Mouse (Mus musculus) kidney, postnatal 4 days (tissue): ENCODE measurements around the gene Scn7a.

Source experiments
- DNase-seq, 2 experiments: peaks; one replicate each; pipeline ENCODE4 v3.0.0; 2021; ENCODE audit warnings: mixed read lengths in 2 of 2

The Scn7a gene

DNA sequence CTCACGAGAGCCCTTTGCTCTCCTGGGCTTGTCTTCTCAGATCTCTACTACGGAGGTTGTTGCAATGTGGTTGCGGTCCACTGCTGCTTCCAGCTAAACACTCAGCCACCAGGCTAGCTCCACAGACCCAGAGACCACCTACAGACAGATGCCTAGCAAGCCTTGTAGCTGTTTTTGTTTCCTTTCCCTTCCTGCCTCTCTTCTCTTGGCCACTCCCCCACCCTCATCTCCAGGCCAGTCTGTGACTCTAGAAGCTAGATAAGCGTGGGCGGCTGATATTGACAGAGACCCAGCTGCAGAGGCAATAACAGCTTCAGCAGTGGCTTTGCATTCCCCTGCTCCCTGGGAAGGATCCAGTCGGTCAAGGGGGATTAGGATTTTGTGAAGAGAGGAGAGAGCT lies at the start of gene Scn7a:
Gene Scn7a, minus strand, starts transcription at position 150 of the 400 bp plus-strand sequence.
- DNase-seq, result peak; percentile 37 to 60

DNA sequence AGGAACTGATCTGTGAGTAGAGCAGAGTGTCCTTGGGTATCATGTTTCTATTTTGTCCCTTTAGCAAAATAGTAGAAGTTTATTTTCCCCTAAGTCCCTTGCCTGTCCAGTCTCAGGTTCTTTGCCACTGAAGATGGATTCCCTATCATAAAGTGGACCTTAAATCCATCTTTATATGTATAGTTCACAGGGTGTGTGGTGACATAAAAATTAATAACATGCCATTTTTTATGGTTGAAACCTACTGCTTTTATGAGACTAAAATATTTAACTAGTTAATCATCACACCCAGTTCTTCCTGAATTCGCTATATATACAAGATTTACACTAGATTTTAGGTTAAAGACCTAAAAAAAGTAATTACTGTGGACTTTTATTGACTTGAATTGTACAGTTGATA lies 43.0 kb upstream of the Scn7a start:
- no peak for DNase-seq

DNA sequence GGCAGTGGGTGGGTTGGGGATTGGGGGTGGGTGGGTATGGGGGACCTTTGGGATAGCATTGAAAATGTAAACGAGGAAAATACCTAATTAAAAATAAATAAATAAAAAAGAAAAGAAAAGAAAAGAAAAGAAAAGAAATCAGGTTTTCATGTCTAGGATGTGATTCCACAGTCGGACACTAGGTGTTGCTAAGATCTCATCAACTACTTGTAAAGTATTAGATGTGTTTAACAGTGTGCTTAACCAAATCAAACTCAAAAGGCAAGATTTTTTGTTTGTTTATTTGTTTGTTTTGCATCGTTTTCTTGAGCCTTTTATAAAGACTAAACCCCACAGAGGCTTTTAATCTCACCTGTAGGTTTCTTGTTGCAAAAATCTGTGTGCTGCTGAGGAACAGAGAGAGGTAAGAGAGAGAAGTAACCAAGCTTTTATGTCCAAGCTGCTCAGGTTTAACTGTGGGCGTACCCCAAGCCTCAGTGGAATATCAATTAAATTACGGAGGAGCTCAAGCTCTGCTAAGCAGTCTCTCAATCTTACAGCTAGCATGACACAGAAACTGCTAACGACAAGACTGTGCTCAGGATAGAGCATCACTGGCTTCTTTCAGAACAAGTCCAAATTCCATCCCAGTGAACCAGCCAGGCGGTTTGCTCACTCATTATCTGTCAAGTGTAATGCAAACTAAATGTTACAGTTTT lies 35.3 kb upstream of the Scn7a start:
- DNase-seq, result peak in 1 of 2 experiments; percentile 3

DNA sequence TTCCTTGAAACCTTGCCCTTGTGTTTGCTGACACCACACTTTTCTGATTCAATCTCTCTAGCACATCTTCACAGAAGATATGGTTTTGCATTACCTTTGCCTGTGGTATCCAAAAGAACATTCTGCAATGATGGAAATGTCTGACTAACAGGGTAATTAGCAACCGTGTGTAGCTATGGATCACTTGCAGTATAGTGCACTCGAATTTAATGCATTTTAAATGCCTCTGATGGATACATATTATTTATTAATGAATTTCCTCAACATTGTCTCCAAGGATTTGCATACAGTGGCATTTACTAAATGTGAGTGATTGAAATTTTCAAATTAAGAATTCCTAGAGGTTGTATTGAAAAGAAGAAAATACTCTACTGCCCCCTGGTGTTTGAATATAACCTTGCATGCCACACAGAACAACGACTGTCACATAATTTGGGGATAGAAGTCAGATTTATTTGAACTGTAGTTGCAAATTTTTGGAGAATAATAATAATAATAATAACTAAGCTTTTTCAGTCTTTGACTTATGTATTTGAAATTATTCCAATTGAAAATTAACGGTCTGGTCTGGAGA lies 15.0 kb upstream of the Scn7a start:
- DNase-seq, result no peak

DNA sequence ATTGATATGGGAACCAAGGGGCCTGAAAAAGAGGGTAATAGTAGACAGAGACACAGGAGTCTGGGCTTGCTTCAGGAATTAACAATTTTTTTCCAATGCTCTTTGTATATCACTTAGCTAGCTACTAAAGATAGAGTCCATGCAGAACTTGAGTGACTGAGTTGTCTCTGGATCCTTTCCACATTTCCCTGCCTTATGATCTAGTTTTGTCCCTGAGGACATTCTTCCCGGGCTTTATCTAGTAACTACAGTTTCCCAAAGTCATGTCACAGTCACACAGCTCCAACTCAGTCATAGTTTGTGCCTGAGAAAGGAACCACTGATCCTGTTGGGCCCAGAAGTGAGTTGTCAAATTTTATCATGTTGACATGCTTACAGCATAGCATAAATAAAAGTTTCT lies 12.8 kb upstream of the Scn7a start:
- no peak for DNase-seq

DNA sequence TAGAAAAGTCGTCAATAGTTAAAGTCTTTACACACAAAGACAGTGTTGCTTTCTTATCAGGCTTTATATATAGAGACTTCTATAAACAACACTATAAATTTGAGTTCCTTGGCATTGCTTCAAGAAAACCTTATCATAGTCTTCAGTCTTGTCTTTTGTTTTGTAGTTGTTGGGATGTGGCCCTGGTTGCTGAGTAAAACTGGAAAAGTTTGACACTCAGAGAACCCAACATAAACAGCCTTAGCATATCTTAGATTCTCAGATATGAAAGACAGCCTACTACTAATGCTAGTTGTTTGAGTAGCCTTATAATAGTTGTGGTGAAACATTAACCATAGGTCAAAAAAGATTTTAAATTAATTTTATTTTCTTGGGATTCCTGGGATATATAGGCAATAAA lies 6.9 kb upstream of the Scn7a start:
- no peak for DNase-seq

DNA sequence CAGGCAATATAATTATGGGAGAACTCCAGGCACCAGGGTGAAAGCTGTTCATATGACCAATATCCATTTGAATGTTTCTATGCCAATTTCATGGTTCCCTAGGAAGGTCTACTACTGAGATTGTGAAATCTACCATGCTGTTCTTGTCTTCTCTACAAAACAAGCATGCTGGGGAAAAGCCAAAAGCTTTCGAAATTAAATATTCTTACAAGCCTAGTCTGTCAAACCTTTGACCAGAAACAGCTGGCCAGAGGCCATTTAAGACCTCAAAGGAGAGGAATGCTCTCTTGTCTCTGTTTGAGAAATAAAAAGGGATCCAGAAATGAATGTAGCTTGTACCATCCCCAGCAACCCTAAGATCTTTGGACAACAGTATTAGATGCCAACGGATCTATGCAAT lies 3.8 kb downstream of the Scn7a start:
- peak; percentile 32 to 47 for DNase-seq

DNA sequence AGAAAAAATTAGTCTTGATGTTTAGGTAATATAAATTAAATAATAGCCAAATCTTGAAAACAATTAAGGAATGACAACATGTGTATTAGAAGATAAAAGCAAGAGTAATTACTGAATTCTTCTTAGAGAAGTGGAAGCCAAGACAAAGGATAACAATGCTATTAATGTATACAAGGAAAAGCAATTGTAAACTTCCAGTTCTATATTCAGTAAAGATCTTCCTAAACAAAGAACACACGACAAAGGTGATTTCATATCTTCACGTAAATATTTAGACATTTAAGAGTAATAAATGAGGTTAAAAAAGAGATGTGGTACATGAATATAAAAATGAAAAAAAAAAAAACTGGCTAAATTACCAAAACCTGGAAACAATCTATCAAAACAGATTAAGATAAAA lies 16.7 kb downstream of the Scn7a start:
- DNase-seq, result no peak

DNA sequence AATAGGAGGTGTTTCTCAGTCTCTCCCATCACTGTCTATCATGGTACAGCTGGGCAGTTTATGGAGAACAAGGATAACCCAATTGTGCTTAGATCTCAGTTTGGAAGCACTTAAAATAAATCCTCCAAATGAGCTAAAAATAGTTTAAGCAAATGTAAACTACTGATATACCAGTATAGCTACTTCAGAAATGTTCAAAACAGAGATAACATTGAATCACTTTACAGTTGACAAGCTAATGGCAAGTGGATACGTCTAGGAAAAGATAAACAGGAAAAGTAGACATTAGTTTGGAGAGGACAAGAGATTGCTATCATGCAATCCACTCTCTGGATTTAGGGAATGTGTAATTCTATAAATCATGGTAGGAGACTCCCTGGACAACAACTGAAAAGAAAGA lies 19.5 kb downstream of the Scn7a start:
- DNase-seq, result no peak

DNA sequence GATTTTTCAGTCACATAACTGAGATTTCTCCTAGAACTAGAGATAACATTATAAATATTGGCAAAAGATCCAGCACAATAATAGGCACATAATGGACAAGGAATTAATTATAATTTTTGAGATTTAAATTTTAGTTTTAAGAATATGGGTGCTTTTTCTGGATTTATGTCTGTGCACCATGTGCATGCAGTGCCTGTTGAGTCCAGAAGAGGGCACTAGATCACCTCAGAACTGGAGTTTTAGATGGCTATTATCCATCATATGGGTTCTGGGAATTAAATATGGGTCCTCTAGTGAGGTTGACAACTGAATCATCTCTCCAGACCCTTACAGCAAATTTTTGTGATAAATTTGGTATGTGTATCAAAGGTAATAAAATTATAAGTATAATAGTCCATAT lies 21.8 kb downstream of the Scn7a start:
- peak; percentile 7 to 14 for DNase-seq

DNA sequence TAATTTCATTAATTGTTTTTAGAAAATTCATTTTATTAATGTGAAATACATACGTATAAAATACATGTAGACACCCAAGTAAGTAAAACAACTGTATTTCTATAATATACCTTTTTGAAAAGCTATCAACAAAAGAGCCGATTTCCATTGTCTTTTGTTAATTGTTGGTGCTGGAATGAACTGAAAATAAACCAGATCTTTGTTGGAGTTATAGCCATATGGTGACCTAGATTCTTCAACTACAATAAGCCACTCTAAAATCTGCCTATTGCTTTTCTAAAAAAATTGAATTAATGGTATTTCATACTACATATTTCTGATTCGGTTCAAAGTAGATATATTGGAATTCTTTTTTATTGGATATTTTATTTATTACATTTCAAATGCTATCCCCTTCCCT lies 56.7 kb downstream of the Scn7a start:
- DNase-seq, result no peak

DNA sequence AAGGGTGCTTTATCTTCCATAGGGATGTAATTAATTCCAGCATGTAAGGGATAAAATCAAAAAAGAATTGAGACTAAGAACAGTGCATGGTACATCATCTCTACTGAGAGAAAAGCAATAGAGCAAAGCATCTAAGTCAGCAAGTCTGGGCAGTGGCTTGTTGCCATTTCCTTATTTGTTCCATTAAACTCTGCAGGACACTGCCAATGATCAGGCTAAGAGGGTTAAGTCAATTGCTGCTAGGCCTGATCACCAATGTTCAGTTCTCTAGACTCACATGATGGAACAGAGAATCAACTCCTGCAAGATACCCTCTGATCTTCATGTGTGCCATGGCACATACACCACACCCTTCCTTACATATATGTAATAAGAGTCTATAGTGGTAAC lies 57.1 kb downstream of the Scn7a start:
- DNase-seq, result no peak

DNA sequence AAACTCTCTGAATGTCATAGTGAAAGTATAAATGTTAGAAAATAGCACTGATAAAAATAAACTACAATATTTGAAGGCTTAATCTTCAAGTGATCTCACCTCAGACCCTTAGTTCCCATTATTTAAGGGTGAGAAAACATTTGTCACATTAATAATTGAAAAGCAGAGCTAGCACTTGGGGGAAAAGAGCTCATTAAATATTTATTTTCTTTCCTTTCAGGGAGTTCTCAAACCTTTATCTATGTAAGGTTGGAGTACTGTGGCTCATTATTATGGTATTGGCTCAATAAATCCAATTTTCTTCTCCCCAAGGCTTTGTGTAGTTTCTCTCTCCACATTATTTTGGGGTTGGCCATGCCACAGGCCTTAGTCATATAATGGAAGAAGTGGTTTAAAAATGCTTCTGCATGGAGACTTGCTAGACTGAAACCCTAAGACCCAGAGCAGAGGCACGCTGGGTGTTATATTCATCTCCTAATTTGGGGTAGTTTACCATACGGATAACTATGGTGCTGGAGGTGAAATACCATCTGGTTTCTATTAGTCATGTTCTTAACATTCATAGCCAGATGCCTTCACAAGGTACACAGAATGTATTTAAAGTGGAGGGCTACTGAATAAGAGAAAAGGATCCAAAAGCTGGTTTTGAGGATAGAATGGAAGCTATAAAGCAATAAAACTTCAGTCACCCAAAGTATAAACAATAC lies 57.7 kb downstream of the Scn7a start:
- DNase-seq, result no peak

DNA sequence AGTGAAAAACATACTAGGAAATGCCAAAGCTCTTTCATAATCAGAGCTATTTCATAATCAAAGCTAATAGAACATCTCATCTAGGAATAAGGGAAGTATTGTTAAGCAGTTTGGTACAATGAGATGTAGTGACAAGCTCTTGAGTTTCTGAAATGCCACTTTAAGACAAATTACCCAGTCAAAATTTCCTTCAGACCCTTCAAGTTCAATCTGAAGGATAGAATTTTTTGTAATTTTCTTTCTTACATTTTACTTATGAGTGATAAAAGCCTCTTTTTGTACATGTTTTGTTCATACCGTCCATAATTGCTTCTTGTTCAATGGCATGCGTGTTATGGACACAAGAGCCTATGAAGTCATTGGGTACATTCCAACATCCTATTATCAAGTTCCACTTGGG lies 72.6 kb downstream of the Scn7a start:
- DNase-seq, result no peak

DNA sequence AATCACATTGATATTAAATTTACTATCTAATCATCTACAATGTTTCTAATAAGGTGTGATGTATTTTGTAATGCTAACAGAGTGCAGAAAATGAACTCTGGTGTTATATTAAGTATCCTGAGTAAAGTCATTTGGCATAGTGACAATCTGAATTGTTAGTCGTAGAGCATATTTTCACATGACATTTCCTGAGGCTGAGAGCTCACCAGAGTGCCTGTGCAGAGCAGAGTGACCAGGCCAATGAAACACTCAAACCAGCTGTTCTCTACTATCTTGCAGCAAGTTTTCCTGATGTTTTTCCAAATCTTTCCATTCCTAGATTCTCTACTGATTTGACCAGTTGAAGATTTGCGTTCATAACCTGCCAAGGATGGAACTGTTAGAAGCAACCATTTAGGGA lies 92.4 kb downstream of the Scn7a start:
- no peak for DNase-seq

DNA sequence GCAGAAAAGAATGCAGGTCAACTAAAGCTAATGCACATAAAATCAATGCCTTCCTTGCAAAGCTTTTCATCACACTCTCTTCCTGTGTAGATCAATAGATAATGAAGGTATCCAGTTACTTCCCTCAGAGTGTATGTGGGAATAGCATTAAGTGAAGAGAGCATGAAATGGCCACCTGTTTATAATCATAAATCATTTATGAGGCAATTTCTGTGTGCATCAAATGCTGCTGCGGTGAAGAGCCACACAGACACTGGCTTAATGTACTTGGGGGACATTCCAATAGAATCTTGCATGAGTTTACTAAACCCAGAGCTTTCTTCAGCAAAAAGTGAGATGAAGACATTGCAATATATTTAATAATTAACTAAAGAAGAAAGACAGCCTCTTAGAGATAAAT lies 122.7 kb downstream of the Scn7a start:
- DNase-seq, result no peak

DNA sequence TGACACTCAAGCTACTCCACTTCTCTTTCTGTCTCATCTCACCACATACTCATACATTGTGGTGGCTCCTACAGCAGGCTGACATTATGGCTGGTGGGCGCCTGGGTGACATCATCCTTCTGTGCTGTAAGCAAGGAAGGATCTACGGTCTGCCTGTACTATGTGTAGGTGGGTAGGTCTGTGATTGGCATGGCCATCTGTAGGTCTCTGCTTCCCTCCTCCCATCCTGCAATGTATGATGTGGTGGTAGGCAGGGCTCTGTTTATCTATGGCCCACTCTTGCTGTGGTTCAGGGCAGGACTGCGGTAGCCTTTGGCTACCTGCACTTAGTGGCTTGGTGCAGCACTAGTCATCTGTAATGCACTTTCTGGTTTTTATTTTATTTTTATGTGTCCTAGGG lies 128.3 kb downstream of the Scn7a start:
- DNase-seq, result no peak

DNA sequence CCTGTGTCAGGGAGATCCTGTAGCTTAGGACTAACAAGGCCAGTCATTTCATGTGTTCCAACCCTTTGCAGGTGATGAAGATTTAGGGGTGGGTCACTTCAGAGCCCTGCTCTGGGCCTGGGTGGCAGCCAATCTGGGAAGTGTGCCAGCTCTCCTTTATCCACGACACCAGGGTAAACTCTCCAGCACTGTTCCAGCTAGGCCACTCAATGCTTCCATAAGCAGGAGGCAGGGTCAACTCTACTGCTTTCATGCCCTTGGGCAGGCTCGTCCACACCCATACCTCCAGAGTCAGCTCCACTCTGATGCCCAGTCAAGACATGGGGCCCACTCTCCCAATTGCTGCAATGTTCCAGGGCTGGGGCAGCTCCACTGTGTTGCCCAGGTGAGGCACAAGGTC lies 129.3 kb downstream of the Scn7a start:
- no peak for DNase-seq

DNA sequence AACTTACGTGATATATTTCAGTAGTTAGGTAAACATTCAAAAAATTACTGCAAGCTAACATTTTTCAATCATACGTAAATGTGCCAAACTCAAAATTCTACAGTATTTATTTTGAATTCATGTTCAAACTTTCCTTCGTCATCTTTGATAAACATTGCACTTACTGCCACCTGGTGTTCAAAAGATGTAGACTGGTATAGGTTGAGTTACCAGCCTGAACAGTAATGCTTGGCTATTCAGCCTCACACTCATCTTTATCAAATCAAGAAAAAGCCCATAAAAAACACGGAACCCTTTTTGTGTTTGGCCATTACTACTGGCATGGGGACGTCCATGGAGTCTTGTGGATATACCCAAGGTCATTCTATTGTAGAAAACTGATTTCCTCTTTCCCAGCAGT lies 140.3 kb downstream of the Scn7a start:
- DNase-seq, result no peak

DNA sequence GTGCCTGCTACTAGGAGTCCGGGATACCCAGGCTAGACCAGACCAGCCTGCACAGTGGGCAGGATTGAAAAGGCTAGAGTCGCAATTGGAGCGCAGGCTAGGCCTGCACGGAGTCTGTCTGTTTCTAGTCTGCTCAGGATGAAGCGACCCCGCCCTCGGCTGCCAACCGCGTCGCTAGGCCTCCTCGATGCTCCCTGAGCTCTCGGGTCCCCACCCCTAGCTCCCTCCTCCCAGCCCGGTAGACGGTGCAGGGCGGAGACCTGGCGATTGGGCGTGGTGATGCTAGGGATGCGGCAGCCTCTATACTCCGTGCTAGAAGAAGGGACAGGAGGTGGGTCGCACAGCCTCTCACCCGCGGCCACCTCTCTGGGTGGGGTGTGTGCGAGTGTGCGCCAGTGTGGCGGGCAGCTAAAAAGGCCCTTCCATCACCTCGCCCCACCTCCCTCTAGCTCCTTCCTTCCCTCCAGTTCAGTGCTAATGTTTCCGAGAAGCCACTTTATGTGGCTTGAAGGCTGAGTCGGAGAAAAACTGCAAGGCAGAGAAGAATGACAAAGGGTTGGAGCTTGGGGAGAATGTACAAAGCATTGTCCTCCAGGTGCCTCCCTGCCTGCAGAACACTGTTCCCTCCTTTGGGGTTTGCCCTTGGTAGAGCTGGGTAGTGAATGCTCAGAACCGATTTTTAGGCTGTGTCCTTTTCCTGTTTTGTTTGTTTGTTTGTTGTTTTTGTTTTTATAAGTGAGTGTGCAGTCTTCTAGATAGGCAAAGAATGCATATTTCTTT lies 149.9 kb downstream of the Scn7a start, which contains the start of gene Scn9a:
Gene Scn9a, minus strand, starts transcription at position 383 of the 780 bp plus-strand sequence.
- DNase-seq, result peak; percentile 14 to 29

DNA sequence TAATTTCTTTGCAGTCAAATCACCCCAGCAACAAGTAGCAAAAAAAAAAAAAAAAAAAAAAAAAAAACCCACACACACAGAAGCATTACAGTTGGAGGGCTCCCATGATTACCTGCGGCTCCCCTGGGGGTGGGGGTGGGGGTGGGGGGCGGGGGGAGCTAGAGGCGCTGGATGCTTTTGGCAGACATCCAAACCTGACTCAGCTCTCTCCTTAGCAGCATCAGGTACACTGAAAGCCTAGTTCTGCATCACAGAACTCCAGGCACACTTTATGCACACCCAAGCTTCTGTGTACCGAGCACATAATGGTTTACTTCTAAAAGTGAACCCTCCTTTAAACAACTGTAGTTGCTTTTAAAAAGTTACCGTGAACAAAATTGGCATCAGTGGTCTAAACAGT lies 152.0 kb downstream of the Scn7a start:
- DNase-seq, result no peak
